Mouse (Mus musculus): ENCODE measurements at regions not wholly inside any gene's neighbourhood (a gene's known extent, or its start where the extent isn't known, plus 50 kb on each side); places are given as distances from the start of the nearest gene placed in this dataset.
A peak's percentile ranks its signal among the peaks of the same experiment; 100 is the strongest.

DNA sequence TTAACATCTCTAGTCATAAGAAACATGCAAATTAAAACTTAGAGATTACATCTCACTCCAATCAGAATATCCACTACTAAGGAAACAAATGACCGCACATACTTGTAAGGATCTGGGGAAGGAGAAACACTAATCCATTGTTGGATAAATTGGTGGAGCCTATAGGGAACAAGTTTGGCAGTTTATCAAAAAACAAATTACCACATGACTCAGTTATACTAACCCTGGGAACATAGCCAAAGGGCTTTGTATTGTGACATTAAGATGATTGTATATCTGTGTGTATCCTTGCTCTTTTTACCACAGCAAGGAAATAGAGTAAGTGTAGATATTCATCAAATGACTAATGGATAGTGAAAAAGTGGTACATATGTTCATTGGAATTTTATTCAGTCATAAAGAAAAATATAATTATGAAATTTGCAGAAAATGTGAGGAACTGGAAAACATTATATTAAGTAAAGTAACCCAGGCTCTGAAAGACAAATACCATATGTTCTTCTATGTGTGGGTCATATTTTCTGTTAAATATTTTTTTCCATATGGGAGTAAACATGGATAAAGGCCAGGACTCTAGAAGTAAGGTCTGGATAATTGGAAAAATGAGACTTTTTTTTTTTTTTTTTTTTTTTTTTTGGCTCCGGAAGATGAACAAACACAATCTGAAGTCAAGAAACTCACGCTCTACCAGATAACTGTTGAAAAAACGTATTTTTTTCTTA, 430.6 kb downstream of the Dmac1 start:
- DNase-seq (ENCODE audit: extremely low spot score): no peak

GRCm38 (mm10) chr4:74798173-74798799, 479.8 kb downstream of the Dmac1 start:
- no peak for DNase-seq (ENCODE audit: extremely low spot score)

DNA sequence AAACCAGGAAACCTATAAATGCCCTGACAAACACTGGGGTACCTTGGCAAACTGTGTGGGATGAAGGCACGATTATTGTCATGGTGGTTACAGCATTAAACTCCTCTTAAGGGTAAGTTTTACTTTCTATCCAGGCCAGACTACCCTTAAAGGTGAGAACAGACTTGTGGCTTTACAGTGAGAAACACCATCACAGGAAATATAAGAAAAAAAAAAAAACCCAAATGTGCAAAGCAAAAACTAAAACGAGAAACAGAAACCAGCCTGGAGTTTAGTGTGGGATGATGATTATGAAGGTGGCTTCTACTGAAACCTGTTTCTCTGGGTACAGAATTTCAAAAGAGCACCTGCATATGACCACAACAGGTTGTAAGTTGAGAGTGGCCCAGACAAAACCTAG, 480.6 kb downstream of the Dmac1 start:
- DNase-seq (ENCODE audit: extremely low spot score): no peak

DNA sequence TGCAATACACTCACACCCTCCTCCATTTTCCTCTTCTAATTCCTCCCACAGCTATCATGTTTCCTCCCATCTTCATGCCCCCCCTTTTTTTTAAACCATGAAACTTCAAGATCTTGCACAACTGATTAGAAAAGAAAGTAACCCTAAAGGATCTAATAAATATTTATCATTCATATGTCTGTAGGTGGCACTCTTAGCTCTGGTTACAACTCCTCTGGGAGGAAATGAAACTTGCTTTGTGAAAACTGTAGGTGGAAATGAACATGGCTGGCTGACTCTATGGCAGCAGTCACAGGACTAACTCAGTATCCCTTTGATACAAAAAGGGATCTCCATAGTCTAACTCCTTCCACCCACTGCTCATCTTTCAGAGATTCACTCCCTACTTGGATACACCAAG, 481.4 kb downstream of the Dmac1 start:
- no peak for DNase-seq (ENCODE audit: extremely low spot score)

DNA sequence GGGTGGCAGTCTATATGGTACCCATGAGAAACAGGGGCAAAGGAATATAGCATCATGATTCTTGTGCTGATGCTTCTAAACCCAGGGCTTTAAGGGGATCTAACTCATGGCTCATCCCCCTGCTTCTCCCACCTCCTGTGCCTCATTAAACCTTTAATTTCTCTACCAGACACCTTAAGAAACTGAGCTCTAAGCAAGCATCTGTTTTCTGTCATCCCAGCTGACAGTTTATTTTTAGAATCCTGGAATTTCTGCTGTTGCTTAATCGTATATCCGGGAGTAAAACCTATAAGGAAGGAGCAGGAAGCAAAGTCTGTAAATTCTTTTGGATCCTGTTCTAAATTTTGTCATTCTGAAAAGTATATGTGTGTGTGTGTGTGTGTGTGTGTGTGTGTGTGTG, 505.7 kb downstream of the Kdm4c start:
- DNase-seq (ENCODE audit: extremely low spot score): peak; percentile 3

DNA sequence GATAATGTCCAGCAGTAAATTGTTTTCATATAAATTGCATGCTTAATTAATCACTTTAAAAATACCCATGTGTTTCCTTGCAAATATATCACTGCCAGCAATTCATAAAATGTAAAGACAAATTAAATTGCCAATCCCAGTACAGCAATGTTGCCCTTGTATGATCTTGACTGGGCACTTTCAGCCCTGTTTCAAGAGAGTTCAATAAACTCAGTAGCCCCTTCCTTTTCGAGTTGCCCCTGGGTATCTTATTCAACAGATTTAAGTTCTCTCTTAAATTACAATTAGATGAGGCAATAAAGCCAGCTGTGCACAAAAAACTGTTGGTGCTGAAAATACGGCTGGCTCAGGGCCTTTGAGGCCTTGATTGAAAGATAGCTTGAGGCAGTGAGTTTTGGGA, 497.3 kb downstream of the Kdm4c start:
- DNase-seq (ENCODE audit: extremely low spot score): no peak
